Mouse (Mus musculus) liver, embryonic 11.5 days (tissue): ENCODE data around the gene Gabra5. TPM values are rescaled to one million over a fixed set of nuclear protein-coding genes. Genes with fewer than 3 reads are reported as not detected.
A peak's percentile ranks its signal among the peaks of the same experiment; 100 is the strongest.

Source experiments
- ATAC-seq: fragments of 200-750 bp; cut with Nextera tagmentation; replicated peaks from 2 replicates; pipeline ENCODE4 v1.8.0; 2017; ENCODE audit warnings: moderate number of reproducible peaks, mild to moderate bottlenecking, moderate TSS enrichment, moderate library complexity; ENCODE audit not compliant: low FRiP score
- DNase-seq: peaks from one replicate; pipeline ENCODE4 v3.0.0-alpha.2; 2017; ENCODE audit warnings: low spot score
- H3K27ac ChIP-seq: fragments of 300-500 bp; sonication (generic); 2 replicates; pipeline ENCODE4 v1.5.1; 2014; ENCODE audit warnings: mild to moderate bottlenecking, low read depth, low read length, control low read depth
- H3K27me3 ChIP-seq: fragments of 300-500 bp; sonication (generic); replicated peaks from 2 replicates; pipeline ENCODE4 v1.6.1; 2014; ENCODE audit warnings: low read length, mixed read lengths; ENCODE audit not compliant: control insufficient read depth, insufficient read depth
- H3K36me3 ChIP-seq: fragments of 300-500 bp; sonication (generic); 2 replicates; pipeline ENCODE4 v1.6.1; 2014; ENCODE audit warnings: mild to moderate bottlenecking, low read length, moderate library complexity, mixed read lengths; ENCODE audit not compliant: control insufficient read depth, insufficient read depth
- H3K4me1 ChIP-seq: fragments of 300-500 bp; sonication (generic); replicated peaks from 2 replicates; pipeline ENCODE4 v1.6.1; 2014; ENCODE audit warnings: low read length, mixed read lengths; ENCODE audit not compliant: control insufficient read depth, insufficient read depth
- H3K4me2 ChIP-seq: fragments of 300-500 bp; sonication (generic); 2 replicates; pipeline ENCODE4 v1.6.1; 2014; ENCODE audit warnings: mild to moderate bottlenecking, control low read depth, moderate library complexity
- H3K4me3 ChIP-seq: fragments of 300-500 bp; sonication (generic); 2 replicates; pipeline ENCODE4 v1.5.1; 2014; ENCODE audit warnings: low read depth, low read length, control low read depth
- H3K9ac ChIP-seq: fragments of 300-500 bp; sonication (generic); 2 replicates; pipeline ENCODE4 v1.6.1; 2014; ENCODE audit warnings: low read depth, low read length, control low read depth
- H3K9me3 ChIP-seq: fragments of 300-500 bp; sonication (generic); 2 replicates; pipeline ENCODE4 v1.6.1; 2016; ENCODE audit warnings: low read length, inconsistent platforms, mixed read lengths; ENCODE audit not compliant: control insufficient read depth
- WGBS: fragments of 180-500 bp; shearing (Covaris S2); extraction: QIAGEN DNeasy Blood & Tissue Kit; methylation state at CpG from one replicate; pipeline ENCODE4 v1.1.7; 2014; 5-methylcytosine and 5-hydroxymethylcytosine counted together
- polyA plus RNA-seq: library from polyadenylated mRNA; unstranded; fragments of >200 nt; fragmentation: Nextera tagmentation; extraction: Ambion mirVana; gene quantifications from 2 replicates; pipeline ENCODE4 v1.2.1, GENCODE M21; 2014

Gabra5 gene
- polyA plus RNA-seq, 1 experiment from 2014 or later, result 1.0 TPM

- ATAC-seq (no peak), DNase-seq (no peak)
- no peaks in the 10 kb centered on the region for H3K9me3 ChIP-seq
- no peak overlapping the region for H3K4me2 ChIP-seq
- WGBS, result 32% methylated on average over 1 of the region's 1 CpGs
- no peak overlapping the region for H3K4me3 ChIP-seq
- no peak overlapping the region for H3K27ac ChIP-seq
- H3K9ac ChIP-seq, result no peak overlapping the region
- no peaks in the 10 kb centered on the region for H3K4me1 ChIP-seq
- H3K36me3 ChIP-seq, result no peaks in the 10 kb centered on the region
- H3K27me3 ChIP-seq, result no peaks in the 10 kb centered on the region
Measured at GRCm38 (mm10) chr7:57412896-57413295, 97.0 kb downstream of the Gabra5 start.

- 83% methylated on average over 4 of the region's 4 CpGs for WGBS
- H3K4me2 ChIP-seq, result no peak overlapping the region
- H3K27me3 ChIP-seq, result no peaks in the 10 kb centered on the region
- H3K4me3 ChIP-seq, result no peak overlapping the region
- no peaks in the 10 kb centered on the region for H3K36me3 ChIP-seq
- ATAC-seq, result no peak
- H3K4me1 ChIP-seq, result no peaks in the 10 kb centered on the region
- no peak for DNase-seq
- no peaks in the 10 kb centered on the region for H3K9me3 ChIP-seq
- H3K27ac ChIP-seq, result no peak overlapping the region
- no peak overlapping the region for H3K9ac ChIP-seq
Measured at GRCm38 (mm10) chr7:57411163-57411562, 98.7 kb downstream of the Gabra5 start.

GRCm38 (mm10) chr7:57393551-57393950 is 116.3 kb downstream of the Gabra5 start:
- no peak overlapping the region for H3K4me2 ChIP-seq
- no peak overlapping the region for H3K27ac ChIP-seq
- no peak overlapping the region for H3K9ac ChIP-seq
- no peaks in the 10 kb centered on the region for H3K36me3 ChIP-seq
- H3K9me3 ChIP-seq, result no peaks in the 10 kb centered on the region
- H3K27me3 ChIP-seq, result no peaks in the 10 kb centered on the region
- H3K4me1 ChIP-seq, result no peaks in the 10 kb centered on the region
- DNase-seq (no peak), ATAC-seq (no peak)
- no peak overlapping the region for H3K4me3 ChIP-seq
- 72% methylated on average over 4 of the region's 4 CpGs for WGBS

DNA sequence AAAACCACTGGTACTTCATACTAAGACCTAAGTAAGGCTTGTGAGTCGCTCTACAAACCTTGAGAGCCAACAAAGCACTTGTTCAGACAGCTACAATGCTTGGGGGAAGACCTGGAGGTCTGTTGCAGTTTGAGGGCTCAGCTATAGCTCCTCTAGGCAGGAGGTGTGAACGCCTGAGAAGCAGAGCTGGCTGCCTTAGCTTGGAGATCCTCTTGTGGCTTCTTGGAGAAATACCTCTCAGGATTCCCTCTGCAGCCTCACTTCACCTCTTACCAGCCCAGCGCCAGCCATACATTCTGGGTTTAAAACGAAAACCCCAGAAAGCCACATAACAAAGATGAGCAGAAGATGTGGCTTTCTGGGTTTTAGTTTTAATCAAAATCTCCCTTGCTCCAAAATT is 119.8 kb downstream of the Gabra5 start:
- H3K9ac ChIP-seq, result no peak overlapping the region
- no peak overlapping the region for H3K4me2 ChIP-seq
- 41% methylated on average over 4 of the region's 4 CpGs for WGBS
- no peaks in the 10 kb centered on the region for H3K9me3 ChIP-seq
- ATAC-seq (no peak), DNase-seq (no peak)
- no peaks in the 10 kb centered on the region for H3K36me3 ChIP-seq
- H3K27ac ChIP-seq, result no peak overlapping the region
- no peak overlapping the region for H3K4me3 ChIP-seq
- H3K27me3 ChIP-seq, result peaks cover 23% of the 10 kb centered on the region
- no peaks in the 10 kb centered on the region for H3K4me1 ChIP-seq

DNA sequence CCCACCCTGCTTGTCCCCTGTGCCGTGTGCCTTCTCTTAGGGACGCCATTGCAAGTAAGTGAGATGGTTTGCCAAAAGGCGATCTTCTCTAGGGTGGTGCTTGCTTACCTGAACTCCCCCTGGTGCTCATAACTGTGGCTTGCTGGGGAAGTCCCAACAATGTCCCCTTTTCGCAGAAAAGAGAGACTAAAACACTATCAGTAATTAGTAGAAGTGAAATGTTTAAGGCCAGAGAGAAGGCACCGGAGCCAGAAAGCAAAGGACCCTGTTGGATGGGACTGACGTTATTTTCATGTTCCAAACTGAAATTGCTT is 122.6 kb downstream of the Gabra5 start:
- no peak for DNase-seq
- no peaks in the 10 kb centered on the region for H3K4me1 ChIP-seq
- peak overlapping the region; percentile 76 for H3K4me2 ChIP-seq
- 24% methylated on average over 6 of the region's 6 CpGs for WGBS
- no peaks in the 10 kb centered on the region for H3K9me3 ChIP-seq
- no peak overlapping the region for H3K9ac ChIP-seq
- peak overlapping the region; percentile 47; the same call in 1 of the 2 replicates for H3K4me3 ChIP-seq
- no peaks in the 10 kb centered on the region for H3K36me3 ChIP-seq
- H3K27ac ChIP-seq, result no peak overlapping the region
- ATAC-seq, result no peak
- peaks cover 23% of the 10 kb centered on the region for H3K27me3 ChIP-seq

GRCm38 (mm10) chr7:57386517-57387340 is 123.1 kb downstream of the Gabra5 start, which contains the start of gene Gabrg3:
TSS of gene Gabrg3 (minus strand) at chr7:57387188.
- 4% methylated on average over 70 of the region's 71 CpGs for WGBS
- H3K9me3 ChIP-seq, result no peaks in the 10 kb centered on the region
- peak within 1 kb of the TSS; percentile 47 for H3K4me3 ChIP-seq
- H3K9ac ChIP-seq, result no peak within 1 kb of the TSS
- ATAC-seq, result no peak
- peaks cover 23% of the 10 kb centered on the region for H3K27me3 ChIP-seq
- DNase-seq, result no peak
- no peaks in the 10 kb centered on the region for H3K36me3 ChIP-seq
- peak within 1 kb of the TSS; percentile 76 for H3K4me2 ChIP-seq
- H3K4me1 ChIP-seq, result no peaks in the 10 kb centered on the region
- no peak within 1 kb of the TSS for H3K27ac ChIP-seq

- Histone ChIP-seq H3K4me1 (no peaks in the 10 kb centered on the region), H3K4me2 (no peak overlapping the region), H3K36me3 (no peaks in the 10 kb centered on the region), H3K27ac (no peak overlapping the region), H3K27me3 (peaks cover 23% of the 10 kb centered on the region), H3K9me3 (no peaks in the 10 kb centered on the region), H3K9ac (no peak overlapping the region), H3K4me3 (no peak overlapping the region)
- DNase-seq (no peak), ATAC-seq (no peak)
- WGBS, result 25% methylated on average over 4 of the region's 4 CpGs
Measured at GRCm38 (mm10) chr7:57384112-57384511, 125.7 kb downstream of the Gabra5 start.

DNA sequence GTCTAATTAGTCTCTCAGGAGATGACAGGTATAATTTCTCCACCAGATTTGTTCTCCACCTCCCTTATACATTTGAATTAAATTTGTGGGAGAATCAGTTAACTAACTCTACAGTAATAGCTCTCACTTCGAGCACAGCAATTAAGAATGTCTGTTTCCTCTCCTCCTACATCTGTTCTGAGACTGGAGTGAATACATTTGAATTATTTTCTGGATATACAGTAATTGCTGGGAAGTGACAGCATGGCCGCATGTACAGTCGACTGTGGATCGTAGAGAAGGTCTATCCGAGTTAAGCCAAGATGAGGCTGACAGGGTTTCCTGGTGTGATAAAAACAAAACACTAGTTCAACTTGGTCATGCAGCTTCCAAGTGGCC is 143.9 kb downstream of the Gabra5 start:
- H3K4me1 ChIP-seq, result no peaks in the 10 kb centered on the region
- H3K36me3 ChIP-seq, result no peaks in the 10 kb centered on the region
- no peak overlapping the region for H3K4me3 ChIP-seq
- H3K9ac ChIP-seq, result no peak overlapping the region
- DNase-seq (no peak), ATAC-seq (no peak)
- H3K27ac ChIP-seq, result no peak overlapping the region
- no peaks in the 10 kb centered on the region for H3K9me3 ChIP-seq
- 78% methylated on average over 5 of the region's 5 CpGs for WGBS
- H3K27me3 ChIP-seq, result no peaks in the 10 kb centered on the region
- H3K4me2 ChIP-seq, result no peak overlapping the region
